Mouse (Mus musculus): ENCODE measurements around the gene Fbxo41. TPM values are rescaled to one million over a fixed set of nuclear protein-coding genes. Genes with fewer than 3 reads are reported as not detected.
A peak's percentile ranks its signal among the peaks of the same experiment; 100 is the strongest.

The Fbxo41 gene
- polyA plus RNA-seq, 1 experiment from 2014 or later = 0.97 TPM

DNA sequence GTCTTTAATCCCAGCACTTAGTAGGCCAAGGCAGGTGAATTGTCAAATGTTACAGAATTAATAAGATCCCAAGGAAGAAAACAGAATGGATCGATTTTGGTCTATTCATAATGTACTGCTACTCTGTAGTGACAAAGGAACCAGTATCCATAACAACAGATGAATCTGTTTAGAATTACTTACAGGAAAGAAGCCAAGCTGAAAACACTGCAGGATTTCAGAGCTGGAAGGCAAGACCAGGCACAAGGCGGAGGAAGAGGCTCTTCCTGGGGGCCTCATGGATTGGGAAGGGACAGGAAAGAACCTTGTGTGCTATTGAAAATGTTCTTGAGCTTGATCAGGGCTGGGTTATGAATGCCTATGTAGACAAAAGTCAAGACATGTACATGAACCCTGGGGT, 17.1 kb downstream of the Fbxo41 start:
- Histone ChIP-seq H3K27me3 (ENCODE audit: insufficient read depth, poor library complexity, severe bottlenecking) (peaks cover 70% of the 10 kb centered on the region), H3K36me3 (no peaks in the 10 kb centered on the region), H3K9me3 (no peaks in the 10 kb centered on the region), H3K4me3 (no peak overlapping the region), H3K27ac (no peak overlapping the region), H3K4me1 (replicated peaks) (peaks cover 37% of the 10 kb centered on the region)
- DNase-seq (ENCODE audit: low spot score) = no peak
- 84% methylated on average over 2 of the region's 2 CpGs for WGBS

DNA sequence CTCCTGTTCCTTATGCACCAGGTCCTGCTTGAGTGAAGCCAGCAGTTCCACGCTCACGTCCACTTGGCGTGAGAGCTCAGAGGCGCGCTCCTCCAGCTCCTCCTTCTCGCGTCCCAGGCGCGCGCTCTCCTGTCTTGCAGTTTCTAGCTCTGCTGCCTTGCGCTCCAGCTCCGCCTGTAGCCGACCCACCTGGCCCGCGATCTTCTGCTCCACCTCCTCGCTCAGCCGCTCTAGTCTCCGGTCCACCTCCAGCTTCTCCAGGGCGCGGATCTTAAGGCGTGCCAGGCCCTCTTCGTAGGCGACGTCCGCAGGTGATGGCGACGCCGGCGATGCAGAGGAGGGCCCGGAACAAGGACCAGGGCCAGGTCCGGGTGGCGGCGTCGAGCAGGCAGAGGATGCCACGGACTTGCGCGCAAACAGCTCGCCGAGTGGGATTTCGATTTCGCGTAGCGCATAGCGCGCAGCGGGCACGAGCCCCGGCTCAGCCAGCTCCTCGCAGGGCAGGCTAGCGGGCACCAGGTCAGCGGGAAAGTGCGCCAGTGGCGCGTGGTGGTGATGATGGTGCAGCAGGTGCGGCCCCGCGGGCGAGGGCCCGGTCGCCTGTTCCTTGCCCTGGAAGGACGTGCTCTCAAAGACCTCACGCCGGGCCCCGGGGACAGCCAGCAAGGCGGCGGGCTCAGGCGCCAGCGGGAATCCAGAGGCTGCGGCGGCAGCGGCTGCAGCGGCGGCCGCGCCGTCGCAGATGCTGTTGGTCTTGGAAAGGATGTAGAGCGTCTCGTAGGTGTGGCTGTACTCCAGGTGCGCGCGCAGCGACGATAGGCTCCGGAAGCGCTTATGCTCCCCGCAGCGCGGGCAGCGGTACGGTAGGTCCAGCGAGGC, 18.7 kb downstream of the Fbxo41 start:
- Histone ChIP-seq H3K36me3 (no peaks in the 10 kb centered on the region), H3K27ac (no peak overlapping the region), H3K4me3 (peak overlapping the region; percentile 46), H3K27me3 (ENCODE audit: insufficient read depth, poor library complexity, severe bottlenecking) (peaks cover 87% of the 10 kb centered on the region), H3K9me3 (no peaks in the 10 kb centered on the region), H3K4me1 (replicated peaks) (peaks cover 27% of the 10 kb centered on the region)
- 3% methylated on average over 92 of the region's 92 CpGs for WGBS
- peak; percentile 29 for DNase-seq (ENCODE audit: low spot score)

DNA sequence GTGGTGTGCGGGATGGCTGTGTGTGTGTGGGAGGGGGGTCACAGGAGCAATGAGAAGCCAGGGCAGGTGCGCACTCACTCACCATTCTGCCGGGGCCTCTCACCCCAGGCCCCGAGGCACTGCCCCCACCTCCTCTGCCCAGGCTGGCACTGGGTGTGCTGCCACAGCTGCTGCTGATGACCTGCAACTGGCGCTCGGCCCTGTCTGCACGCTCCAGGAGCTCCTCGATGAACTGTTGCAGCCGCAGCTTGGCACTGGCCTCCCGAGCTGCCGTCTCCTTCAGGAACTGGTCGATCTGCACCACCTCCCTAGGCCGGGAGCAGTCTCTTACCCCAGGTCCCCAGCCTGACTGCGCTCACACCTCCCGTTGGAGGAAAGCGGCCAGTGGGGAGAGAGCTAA, 22.1 kb downstream of the Fbxo41 start:
- no peaks in the 10 kb centered on the region for H3K9me3 ChIP-seq
- WGBS = 69% methylated on average over 16 of the region's 16 CpGs
- H3K27ac ChIP-seq = no peak overlapping the region
- no peak for DNase-seq (ENCODE audit: low spot score)
- peaks cover 82% of the 10 kb centered on the region for H3K27me3 ChIP-seq (ENCODE audit: insufficient read depth, poor library complexity, severe bottlenecking)
- no peak overlapping the region for H3K4me3 ChIP-seq
- no peaks in the 10 kb centered on the region for H3K36me3 ChIP-seq
- H3K4me1 ChIP-seq (replicated peaks) = peaks cover 16% of the 10 kb centered on the region

DNA sequence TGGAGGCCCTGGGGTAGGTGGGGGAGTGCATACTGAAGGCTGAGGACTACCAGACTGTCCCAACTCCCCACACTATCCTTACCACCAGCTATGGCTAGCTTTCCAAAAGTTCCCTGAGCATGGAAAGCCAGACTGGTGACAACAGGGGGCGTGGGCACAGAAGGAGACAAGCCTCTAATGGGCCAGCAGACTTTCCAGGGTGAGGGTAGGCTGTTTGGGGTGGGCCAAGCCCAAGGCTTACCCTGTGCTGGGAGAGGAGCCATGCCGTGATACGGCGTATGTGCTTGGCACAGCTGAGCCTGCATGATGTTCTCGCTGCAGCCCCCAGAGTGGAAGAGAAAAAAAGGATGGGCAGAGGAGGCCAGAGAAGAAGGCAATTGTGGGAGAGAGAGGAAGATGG, 22.8 kb downstream of the Fbxo41 start:
- WGBS = 89% methylated on average over 5 of the region's 5 CpGs

DNA sequence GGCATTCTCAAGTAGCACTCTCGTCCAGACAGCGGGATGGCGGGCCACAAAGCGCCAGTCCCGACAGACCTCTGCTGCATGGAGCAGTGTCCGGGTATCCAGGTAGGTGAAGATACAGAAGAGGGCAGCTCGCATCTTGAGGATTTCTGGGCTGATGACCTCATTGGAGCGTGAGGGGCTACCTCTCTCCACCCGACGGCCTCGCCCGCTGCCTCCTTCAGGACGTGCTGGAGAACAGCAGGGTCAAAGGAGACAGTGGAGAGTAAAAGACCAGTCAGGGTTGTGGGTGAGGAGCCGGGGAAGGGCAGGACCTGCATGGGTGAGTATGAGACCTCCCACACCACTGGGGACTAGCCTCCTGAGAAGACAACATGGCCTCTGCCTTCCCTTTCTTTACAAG, 24.4 kb downstream of the Fbxo41 start:
- Histone ChIP-seq H3K4me3 (no peak overlapping the region), H3K27me3 (ENCODE audit: insufficient read depth, poor library complexity, severe bottlenecking) (peaks cover 60% of the 10 kb centered on the region), H3K4me1 (replicated peaks) (0 out of 2 replicates have a peak, but pooled peaks cover 3% of the 10 kb centered on the region), H3K36me3 (no peaks in the 10 kb centered on the region), H3K9me3 (no peaks in the 10 kb centered on the region), H3K27ac (no peak overlapping the region)
- WGBS = 43% methylated on average over 14 of the region's 14 CpGs
- no peak for DNase-seq (ENCODE audit: low spot score)

More for the DNA sequence above, 22.8 kb downstream of the Fbxo41 start:
- Histone ChIP-seq H3K9me3 (no peaks in the 10 kb centered on the region), H3K27ac (no peak overlapping the region), H3K36me3 (no peaks in the 10 kb centered on the region), H3K27me3 (ENCODE audit: insufficient read depth, poor library complexity, severe bottlenecking) (peaks cover 75% of the 10 kb centered on the region), H3K4me3 (no peak overlapping the region), H3K4me1 (replicated peaks) (peaks cover 16% of the 10 kb centered on the region)
- no peak for DNase-seq (ENCODE audit: low spot score)

DNA sequence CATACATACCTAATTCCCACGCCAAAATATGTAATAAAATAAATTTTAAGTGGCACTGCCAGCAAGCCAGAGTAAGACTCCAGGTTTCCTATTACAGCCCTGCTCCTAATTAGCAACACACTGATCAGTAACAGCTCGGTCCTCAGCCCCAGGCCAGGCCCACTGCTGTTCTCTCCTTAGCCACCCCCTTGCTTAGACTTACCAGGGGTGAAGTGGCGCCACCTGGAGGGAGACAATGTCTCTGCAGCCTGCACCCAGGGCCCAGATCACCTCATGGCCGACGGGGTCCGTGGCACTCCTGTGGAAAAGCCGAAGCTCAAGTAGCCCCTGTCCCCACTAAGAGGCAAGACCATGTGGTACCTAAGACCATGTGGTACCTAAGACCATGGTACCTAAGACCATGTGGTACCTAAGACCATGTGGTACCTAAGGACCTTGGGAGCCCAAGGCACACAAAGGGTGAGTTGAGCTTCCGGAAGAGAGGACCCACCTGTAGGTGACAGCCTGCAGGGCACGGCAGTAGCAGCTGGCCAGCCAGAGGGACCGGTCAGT, 25.4 kb downstream of the Fbxo41 start:
- Histone ChIP-seq H3K27me3 (ENCODE audit: insufficient read depth, poor library complexity, severe bottlenecking) (peaks cover 54% of the 10 kb centered on the region), H3K4me1 (replicated peaks) (0 out of 2 replicates have a peak, but pooled peaks cover 3% of the 10 kb centered on the region), H3K9me3 (no peaks in the 10 kb centered on the region), H3K4me3 (no peak overlapping the region), H3K36me3 (no peaks in the 10 kb centered on the region), H3K27ac (no peak overlapping the region)
- 39% methylated on average over 10 of the region's 10 CpGs for WGBS
- peak; percentile 41 for DNase-seq (ENCODE audit: low spot score)

DNA sequence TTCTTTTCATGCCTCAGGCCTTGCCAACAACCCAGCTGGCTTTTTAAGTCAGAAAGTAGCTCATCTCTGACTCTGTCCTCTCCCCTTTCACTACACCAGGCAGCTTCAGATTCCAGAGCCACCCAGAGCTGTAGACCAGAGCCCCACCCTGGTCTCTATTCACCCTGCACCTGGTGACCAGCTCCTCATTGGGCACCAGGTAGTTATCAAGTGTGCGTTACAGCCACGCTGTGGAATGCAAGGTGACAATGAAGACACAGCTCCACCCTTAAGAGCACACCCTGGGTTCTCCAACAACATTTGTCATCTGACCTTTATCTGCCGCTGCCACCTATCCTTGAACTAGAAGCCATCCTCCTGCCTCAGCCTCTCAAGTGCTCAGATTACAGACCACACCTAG, 27.2 kb downstream of the Fbxo41 start:
- no peak for DNase-seq (ENCODE audit: low spot score)
- H3K27ac ChIP-seq = no peak overlapping the region
- WGBS = 89% methylated on average over 3 of the region's 3 CpGs
- 0 out of 2 replicates have a peak, but pooled peaks cover 3% of the 10 kb centered on the region for H3K4me1 ChIP-seq (replicated peaks)
- no peaks in the 10 kb centered on the region for H3K9me3 ChIP-seq
- H3K4me3 ChIP-seq = no peak overlapping the region
- peaks cover 35% of the 10 kb centered on the region for H3K27me3 ChIP-seq (ENCODE audit: insufficient read depth, poor library complexity, severe bottlenecking)
- no peaks in the 10 kb centered on the region for H3K36me3 ChIP-seq

DNA sequence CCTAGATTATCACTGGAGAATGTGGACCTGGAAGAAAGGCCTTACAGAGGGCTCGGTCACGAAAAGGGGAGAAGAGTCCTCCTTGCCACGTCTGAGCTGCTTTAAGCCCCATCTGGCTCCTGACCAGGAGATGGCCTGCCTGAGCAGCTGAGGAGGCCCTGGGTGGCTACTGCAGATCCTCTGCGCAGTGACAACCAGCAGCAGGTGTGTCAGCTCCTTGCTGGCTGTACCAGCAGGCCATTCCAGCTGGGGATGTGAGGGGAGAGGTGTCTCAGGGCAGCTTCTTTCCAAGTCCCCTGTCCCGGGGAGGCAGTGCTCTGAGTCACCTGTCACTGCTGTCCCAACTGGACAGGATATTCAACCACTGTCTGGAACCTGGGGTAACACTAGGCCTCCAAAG, 30.3 kb downstream of the Fbxo41 start:
- WGBS = 52% methylated on average over 5 of the region's 5 CpGs

DNA sequence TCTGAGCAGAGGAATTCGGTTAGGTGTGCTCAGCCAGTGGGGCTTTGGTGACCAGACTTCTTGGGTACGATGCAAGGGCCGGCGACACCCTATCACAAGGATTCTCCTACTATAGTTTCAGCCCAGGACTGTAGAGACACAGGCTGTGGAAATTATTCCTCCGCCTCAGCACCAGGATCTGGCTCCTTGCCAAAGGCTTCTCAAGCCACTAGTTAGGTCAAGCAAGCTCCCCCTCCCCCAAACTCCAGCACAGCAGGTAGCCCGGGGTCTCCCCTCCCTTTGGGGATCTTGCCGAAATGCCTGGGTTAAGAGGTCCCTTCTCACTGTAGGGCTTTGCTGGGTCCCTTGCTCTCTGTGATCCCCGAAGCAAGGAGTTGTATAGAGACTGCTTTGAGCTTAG, 30.8 kb downstream of the Fbxo41 start:
- Histone ChIP-seq H3K27ac (no peak overlapping the region), H3K4me3 (no peak overlapping the region), H3K9me3 (no peaks in the 10 kb centered on the region), H3K27me3 (ENCODE audit: insufficient read depth, poor library complexity, severe bottlenecking) (peaks cover 5% of the 10 kb centered on the region; the same call in 1 of the 2 replicates), H3K36me3 (peaks cover 29% of the 10 kb centered on the region), H3K4me1 (replicated peaks) (no peaks in the 10 kb centered on the region)
- 68% methylated on average over 8 of the region's 8 CpGs for WGBS
- no peak for DNase-seq (ENCODE audit: low spot score)

More for the DNA sequence above, 30.3 kb downstream of the Fbxo41 start:
- peaks cover 23% of the 10 kb centered on the region for H3K36me3 ChIP-seq
- H3K4me1 ChIP-seq (replicated peaks) = no peaks in the 10 kb centered on the region
- DNase-seq (ENCODE audit: low spot score) = no peak
- no peaks in the 10 kb centered on the region for H3K9me3 ChIP-seq
- no peak overlapping the region for H3K27ac ChIP-seq
- peaks cover 7% of the 10 kb centered on the region; the same call in 1 of the 2 replicates for H3K27me3 ChIP-seq (ENCODE audit: insufficient read depth, poor library complexity, severe bottlenecking)
- no peak overlapping the region for H3K4me3 ChIP-seq

DNA sequence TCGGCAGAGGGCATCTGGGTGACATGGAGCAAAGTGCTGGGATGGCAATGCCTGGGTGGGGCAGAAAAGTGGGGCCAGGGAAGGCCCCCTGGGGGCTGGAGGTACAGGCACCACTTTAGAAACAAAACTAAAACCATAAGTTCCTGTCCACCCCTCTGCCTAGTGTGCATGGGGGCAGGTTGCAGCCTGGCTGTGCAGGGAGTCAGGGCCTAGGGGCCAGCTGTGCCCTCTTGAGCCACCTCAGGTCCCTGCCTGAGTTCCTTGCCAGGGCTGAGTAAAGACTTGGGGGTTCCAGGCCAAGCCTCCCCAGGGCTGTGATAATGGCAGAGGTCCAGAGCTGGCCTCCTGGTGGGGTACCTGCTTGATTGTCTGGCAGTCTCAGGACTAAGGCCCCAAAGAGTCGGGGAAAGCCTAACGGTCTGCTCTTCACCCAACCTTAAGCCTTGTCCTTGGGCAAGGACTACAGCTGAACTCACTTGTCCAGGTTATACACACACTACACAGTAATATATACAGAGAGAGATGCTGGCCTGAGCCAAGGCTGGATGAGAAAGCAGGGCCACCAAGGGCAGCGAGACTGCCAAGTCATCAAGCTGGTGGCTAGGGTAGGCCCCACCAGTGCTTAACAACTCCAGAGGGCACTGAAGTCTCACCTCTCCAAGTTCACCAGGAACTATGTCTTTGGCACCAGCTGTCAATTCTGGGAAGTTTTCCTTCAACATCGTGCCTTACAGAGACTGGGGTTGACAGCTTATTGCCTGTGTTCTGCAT, 32.9 kb downstream of the Fbxo41 start:
- Histone ChIP-seq H3K9me3 (no peaks in the 10 kb centered on the region), H3K27ac (no peak overlapping the region)
- 76% methylated on average over 5 of the region's 5 CpGs for WGBS

DNA sequence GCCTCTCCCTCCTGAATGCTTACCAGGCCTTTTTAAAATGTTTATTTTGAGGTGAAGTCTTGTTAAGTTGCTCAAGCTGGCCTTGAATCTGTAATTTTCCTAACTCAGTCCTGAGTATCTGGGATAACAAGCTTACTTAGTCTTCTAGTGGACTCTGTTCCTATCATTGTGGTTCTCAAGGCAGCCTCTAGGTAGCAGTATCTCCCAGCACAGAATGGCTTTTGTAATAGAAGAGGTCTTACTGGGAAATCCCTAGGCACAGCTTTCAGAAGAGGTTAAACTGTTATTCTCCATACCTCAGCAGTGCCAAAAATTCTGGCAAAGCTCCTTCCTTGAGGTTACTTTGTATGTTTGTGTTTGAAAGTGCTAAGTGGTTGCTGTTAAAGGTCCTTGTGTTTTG, 37.4 kb downstream of the Fbxo41 start:
- no peaks in the 10 kb centered on the region for H3K4me1 ChIP-seq (replicated peaks)
- no peaks in the 10 kb centered on the region for H3K9me3 ChIP-seq
- DNase-seq (ENCODE audit: low spot score) = no peak
- no peaks in the 10 kb centered on the region for H3K27me3 ChIP-seq (ENCODE audit: insufficient read depth, poor library complexity, severe bottlenecking)
- H3K4me3 ChIP-seq = no peak overlapping the region
- no peak overlapping the region for H3K27ac ChIP-seq
- peaks cover 94% of the 10 kb centered on the region for H3K36me3 ChIP-seq

More for the DNA sequence above, 32.9 kb downstream of the Fbxo41 start:
- no peak overlapping the region for H3K4me3 ChIP-seq
- H3K27me3 ChIP-seq (ENCODE audit: insufficient read depth, poor library complexity, severe bottlenecking) = peaks cover 5% of the 10 kb centered on the region; the same call in 1 of the 2 replicates
- peaks cover 50% of the 10 kb centered on the region for H3K36me3 ChIP-seq
- no peaks in the 10 kb centered on the region for H3K4me1 ChIP-seq (replicated peaks)
- no peak for DNase-seq (ENCODE audit: low spot score)

DNA sequence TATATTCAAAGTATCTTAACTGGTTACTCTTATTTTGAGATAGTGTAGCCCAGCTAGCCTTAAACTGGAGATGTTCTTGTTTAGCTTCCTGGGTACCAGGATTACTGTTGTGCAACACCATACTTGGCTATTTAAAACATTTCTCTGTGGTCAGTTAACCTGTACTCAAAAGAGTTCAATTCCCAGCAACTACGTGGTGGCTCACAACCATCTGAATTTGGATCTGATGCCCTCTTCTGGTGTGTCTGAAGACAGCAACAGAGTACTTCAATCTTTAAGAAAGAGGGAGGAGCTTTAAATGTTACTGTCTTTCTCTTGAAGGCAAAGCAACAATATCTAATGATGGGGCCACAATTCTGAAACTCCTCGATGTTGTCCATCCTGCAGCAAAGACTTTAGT, 43.2 kb downstream of the Fbxo41 start:
- Histone ChIP-seq H3K9me3 (no peaks in the 10 kb centered on the region), H3K27ac (no peak overlapping the region), H3K4me1 (replicated peaks) (peaks cover 22% of the 10 kb centered on the region), H3K27me3 (ENCODE audit: insufficient read depth, poor library complexity, severe bottlenecking) (no peaks in the 10 kb centered on the region), H3K4me3 (no peak overlapping the region), H3K36me3 (peaks cover 85% of the 10 kb centered on the region)
- DNase-seq (ENCODE audit: low spot score) = no peak
- WGBS = 93% methylated on average over 2 of the region's 2 CpGs

DNA sequence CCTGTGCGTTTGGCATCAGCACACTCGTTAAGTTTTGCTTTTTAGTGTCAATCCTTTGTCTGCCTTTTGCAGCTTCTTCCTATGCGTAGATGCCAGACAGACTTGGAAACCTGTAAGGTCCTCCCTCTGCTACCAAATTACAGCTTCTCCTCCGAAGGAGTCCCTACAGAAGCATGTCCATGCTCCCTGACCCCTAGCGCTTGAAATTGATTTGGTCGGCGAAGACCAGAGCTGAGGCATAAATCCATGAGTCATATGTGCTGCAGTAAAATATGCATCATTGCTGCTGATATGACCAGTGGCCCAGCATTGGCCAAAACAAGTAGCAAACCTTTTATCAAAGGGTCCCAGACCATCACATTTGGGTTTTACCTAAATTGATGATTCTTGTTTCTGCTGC, 50.0 kb downstream of the Fbxo41 start:
- WGBS = 16% methylated on average over 7 of the region's 7 CpGs
- Histone ChIP-seq H3K9me3 (no peaks in the 10 kb centered on the region), H3K36me3 (peaks cover 29% of the 10 kb centered on the region), H3K27ac (peak overlapping the region; percentile 97), H3K4me1 (replicated peaks) (peaks cover 57% of the 10 kb centered on the region), H3K27me3 (ENCODE audit: insufficient read depth, poor library complexity, severe bottlenecking) (no peaks in the 10 kb centered on the region), H3K4me3 (peak overlapping the region; percentile 92)
- DNase-seq (ENCODE audit: low spot score) = no peak

Data from hindbrain, embryonic 10.5 days (tissue).